Mouse (Mus musculus): ENCODE measurements around the gene Patz1. TPM values are rescaled to one million over a fixed set of nuclear protein-coding genes. Genes with fewer than 3 reads are reported as not detected.

Patz1 gene
- polyA plus RNA-seq, 1 experiment from 2014 or later: 63.5 TPM

DNA sequence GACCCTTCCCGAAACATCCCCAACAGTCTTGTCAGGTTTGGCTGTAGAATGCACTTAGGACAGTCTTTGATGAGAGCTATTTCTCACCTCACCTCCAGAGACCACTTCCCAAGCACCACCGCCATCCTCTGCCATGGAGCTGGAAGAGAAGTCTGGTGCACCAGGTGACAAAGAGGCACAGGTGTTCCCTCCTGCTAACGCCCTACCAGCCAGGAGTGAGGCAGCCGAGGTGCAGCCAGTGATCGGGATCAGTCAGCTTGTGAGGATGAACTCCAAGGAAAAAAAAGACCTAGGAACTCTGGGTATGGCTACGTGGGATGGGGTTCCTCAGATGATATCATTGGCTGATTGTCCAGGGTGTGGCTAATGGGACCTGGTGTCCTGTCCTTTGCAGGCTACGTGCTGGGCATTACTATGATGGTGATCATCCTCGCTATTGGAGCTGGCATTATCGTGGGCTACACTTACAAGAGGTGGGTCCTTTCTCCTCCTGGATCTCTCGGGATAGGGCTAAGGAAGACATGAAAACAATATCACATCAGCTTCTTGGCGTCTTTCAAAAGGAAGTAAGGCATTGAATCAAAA is 44.5 kb downstream of the Patz1 start:
- peaks cover 17% of the 10 kb centered on the region; the same call in 1 of the 2 replicates for H3K36me3 ChIP-seq
- H3K9me3 ChIP-seq: no peaks in the 10 kb centered on the region
- H3K4me2 ChIP-seq (replicated peaks): no peak overlapping the region
- no peak overlapping the region for H3K9ac ChIP-seq (replicated peaks)
- H3K27ac ChIP-seq (replicated peaks): no peak overlapping the region
- no peaks in the 10 kb centered on the region for H3K27me3 ChIP-seq
- H3K4me1 ChIP-seq: peaks cover 37% of the 10 kb centered on the region
- ATAC-seq (replicated peaks): no peak
- WGBS: 91% methylated on average over 11 of the region's 11 CpGs
- no peak overlapping the region for H3K4me3 ChIP-seq

GRCm38 (mm10) chr11:3334141-3334710 is 45.6 kb downstream of the Patz1 start:
- no peak for ATAC-seq (replicated peaks)
- Histone ChIP-seq H3K9ac (replicated peaks) (no peak overlapping the region), H3K36me3 (peaks cover 17% of the 10 kb centered on the region; the same call in 1 of the 2 replicates), H3K27ac (replicated peaks) (no peak overlapping the region), H3K27me3 (no peaks in the 10 kb centered on the region), H3K4me1 (peaks cover 37% of the 10 kb centered on the region), H3K9me3 (no peaks in the 10 kb centered on the region), H3K4me3 (no peak overlapping the region), H3K4me2 (replicated peaks) (no peak overlapping the region)
- 90% methylated on average over 11 of the region's 11 CpGs for WGBS

DNA sequence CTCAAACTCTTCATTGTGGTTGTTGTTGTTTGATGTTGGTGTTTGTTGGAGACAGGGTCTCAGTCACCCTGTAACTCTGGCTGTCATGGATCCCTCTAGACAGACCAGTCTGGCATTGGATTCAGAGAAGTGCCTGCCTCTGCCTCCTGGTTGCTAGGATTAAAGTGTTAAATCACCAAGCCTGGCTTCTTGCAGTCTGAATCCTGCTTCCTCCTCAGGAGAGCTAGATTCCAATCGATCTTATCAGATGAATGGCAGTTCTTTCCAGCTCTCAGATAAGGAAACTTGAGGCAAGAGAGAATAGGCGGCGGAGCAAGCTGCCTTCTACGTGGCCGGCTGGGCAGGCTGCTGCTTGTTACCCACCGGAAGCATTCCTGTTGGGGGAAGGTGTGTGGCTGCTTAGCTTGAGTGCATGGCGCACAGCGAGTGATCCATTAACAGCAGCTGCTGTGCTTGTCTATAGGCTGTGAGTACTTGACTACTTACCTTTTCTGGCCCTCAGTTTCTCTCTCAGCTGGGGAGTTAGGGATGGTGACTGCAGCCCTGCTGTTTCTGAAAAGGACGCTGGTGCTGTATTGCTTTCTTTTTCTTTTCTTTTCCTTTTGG is 46.1 kb downstream of the Patz1 start:
- 53% methylated on average over 9 of the region's 9 CpGs for WGBS
- Histone ChIP-seq H3K27me3 (no peaks in the 10 kb centered on the region), H3K27ac (replicated peaks) (no peak overlapping the region), H3K4me2 (replicated peaks) (no peak overlapping the region), H3K36me3 (peaks cover 17% of the 10 kb centered on the region; the same call in 1 of the 2 replicates), H3K4me3 (no peak overlapping the region), H3K9me3 (no peaks in the 10 kb centered on the region), H3K9ac (replicated peaks) (no peak overlapping the region; the same call in 1 of the 2 replicates), H3K4me1 (peaks cover 36% of the 10 kb centered on the region)
- ATAC-seq (replicated peaks): no peak

DNA sequence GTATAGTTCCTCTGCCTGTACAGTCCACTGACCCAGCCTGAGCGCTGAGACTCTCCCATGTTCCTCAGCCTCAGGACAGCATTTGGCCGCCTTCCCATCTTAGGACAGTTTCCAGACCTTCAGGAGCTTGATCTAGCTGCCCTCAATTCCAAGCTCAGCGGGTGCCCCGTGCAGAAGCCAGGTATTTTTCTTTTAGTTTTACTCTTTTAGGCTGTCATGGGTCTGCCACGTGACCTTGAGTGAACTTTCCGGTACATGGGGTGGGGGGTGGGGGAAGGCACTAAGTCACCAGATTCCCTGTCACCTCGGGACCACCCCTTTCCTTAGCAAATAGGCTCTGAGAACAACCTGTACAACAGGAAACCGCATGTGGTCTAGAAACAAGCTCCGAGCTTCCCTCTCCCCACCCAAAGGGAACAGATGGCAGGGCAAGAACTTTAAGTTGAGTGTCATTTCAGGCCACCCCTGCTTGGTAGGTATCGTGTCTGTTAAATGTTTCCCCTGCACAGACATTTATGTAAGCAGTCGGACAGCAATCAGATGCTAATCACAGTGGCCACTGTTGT is 47.1 kb downstream of the Patz1 start:
- WGBS: 57% methylated on average over 11 of the region's 11 CpGs
- no peak for ATAC-seq (replicated peaks)
- H3K9ac ChIP-seq (replicated peaks): no peak overlapping the region

DNA sequence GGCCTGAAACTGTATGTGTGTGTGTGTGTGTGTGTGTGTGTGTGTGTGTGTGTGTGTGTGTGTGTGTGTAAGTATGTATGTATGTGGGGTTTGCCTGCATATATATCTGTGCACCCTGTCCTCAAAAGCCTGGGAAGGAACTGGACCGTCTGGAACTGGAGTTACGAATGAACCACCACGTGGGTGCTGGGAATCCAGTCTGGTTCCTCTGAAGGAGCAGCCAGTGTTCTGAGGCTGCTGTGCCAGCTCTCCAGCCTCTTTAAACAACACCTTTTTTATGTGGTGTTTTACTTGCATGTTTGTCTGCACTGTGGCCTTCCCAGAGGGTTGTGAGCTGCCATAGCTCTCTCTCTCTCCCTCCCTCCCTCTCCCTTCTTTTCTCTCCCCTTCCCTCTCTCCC is 47.9 kb downstream of the Patz1 start:
- Histone ChIP-seq H3K27me3 (no peaks in the 10 kb centered on the region), H3K27ac (replicated peaks) (no peak overlapping the region), H3K4me2 (replicated peaks) (no peak overlapping the region), H3K4me3 (no peak overlapping the region), H3K9ac (replicated peaks) (no peak overlapping the region), H3K36me3 (peaks cover 20% of the 10 kb centered on the region), H3K9me3 (no peaks in the 10 kb centered on the region), H3K4me1 (peaks cover 27% of the 10 kb centered on the region)
- no peak for ATAC-seq (replicated peaks)
- 74% methylated on average over 3 of the region's 3 CpGs for WGBS

More for the DNA sequence above, 47.1 kb downstream of the Patz1 start:
- peaks cover 17% of the 10 kb centered on the region; the same call in 1 of the 2 replicates for H3K36me3 ChIP-seq
- H3K4me3 ChIP-seq: no peak overlapping the region
- no peak overlapping the region for H3K4me2 ChIP-seq (replicated peaks)
- H3K4me1 ChIP-seq: peaks cover 27% of the 10 kb centered on the region
- no peak overlapping the region for H3K27ac ChIP-seq (replicated peaks)
- H3K27me3 ChIP-seq: no peaks in the 10 kb centered on the region
- no peaks in the 10 kb centered on the region for H3K9me3 ChIP-seq

- H3K4me3 ChIP-seq: no peak overlapping the region
- H3K27ac ChIP-seq (replicated peaks): peak overlapping the region; percentile 69
- peak overlapping the region; percentile 21; the same call in 1 of the 2 replicates for H3K4me2 ChIP-seq (replicated peaks)
- H3K9me3 ChIP-seq: no peaks in the 10 kb centered on the region
- peaks cover 26% of the 10 kb centered on the region for H3K4me1 ChIP-seq
- peaks cover 27% of the 10 kb centered on the region for H3K36me3 ChIP-seq
- peak; percentile 51 for ATAC-seq (replicated peaks)
- no peaks in the 10 kb centered on the region for H3K27me3 ChIP-seq
- WGBS: 4% methylated on average over 12 of the region's 12 CpGs
- peak overlapping the region; percentile 38 for H3K9ac ChIP-seq (replicated peaks)
Observed at GRCm38 (mm10) chr11:3337173-3337955, 48.7 kb downstream of the Patz1 start.

DNA sequence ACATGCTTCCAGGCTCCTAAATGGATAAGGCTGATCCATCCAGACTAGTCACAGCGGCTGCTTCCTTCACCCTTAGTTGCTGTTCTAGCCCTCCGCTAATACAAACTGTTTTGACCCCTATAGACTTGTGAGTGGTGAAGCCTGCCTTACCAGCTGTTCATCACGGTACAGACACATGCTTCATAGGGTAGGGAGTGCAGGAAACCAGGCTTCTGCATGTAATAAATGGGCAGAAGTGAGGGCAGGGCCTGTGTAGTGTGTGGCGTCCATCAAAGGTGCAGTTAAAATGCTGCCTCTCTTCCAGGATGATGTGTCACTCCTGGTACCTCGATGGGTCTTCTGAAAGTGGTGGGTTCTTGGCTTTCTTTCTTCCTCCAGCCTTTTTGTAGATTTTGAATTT is 49.3 kb downstream of the Patz1 start:
- H3K36me3 ChIP-seq: peaks cover 33% of the 10 kb centered on the region
- H3K9ac ChIP-seq (replicated peaks): 0 out of 2 replicates have a peak overlapping the region, but pooled peaks have one; percentile 38
- peaks cover 21% of the 10 kb centered on the region for H3K4me1 ChIP-seq
- no peak overlapping the region for H3K4me2 ChIP-seq (replicated peaks)
- WGBS: 51% methylated on average over 5 of the region's 5 CpGs
- no peaks in the 10 kb centered on the region for H3K27me3 ChIP-seq
- no peak overlapping the region for H3K4me3 ChIP-seq
- no peaks in the 10 kb centered on the region for H3K9me3 ChIP-seq
- peak; percentile 28; the same call in 1 of the 2 replicates for ATAC-seq (replicated peaks)
- H3K27ac ChIP-seq (replicated peaks): peak overlapping the region; percentile 69

GRCm38 (mm10) chr11:3341476-3341875 is 52.8 kb downstream of the Patz1 start:
- ATAC-seq (replicated peaks): no peak
- no peak overlapping the region for H3K4me2 ChIP-seq (replicated peaks)
- peaks cover 45% of the 10 kb centered on the region for H3K36me3 ChIP-seq
- no peak overlapping the region for H3K9ac ChIP-seq (replicated peaks)
- no peaks in the 10 kb centered on the region for H3K27me3 ChIP-seq
- H3K4me3 ChIP-seq: no peak overlapping the region
- peaks cover 14% of the 10 kb centered on the region for H3K4me1 ChIP-seq
- H3K9me3 ChIP-seq: no peaks in the 10 kb centered on the region
- no peak overlapping the region for H3K27ac ChIP-seq (replicated peaks)
- WGBS: 87% methylated on average over 5 of the region's 5 CpGs

DNA sequence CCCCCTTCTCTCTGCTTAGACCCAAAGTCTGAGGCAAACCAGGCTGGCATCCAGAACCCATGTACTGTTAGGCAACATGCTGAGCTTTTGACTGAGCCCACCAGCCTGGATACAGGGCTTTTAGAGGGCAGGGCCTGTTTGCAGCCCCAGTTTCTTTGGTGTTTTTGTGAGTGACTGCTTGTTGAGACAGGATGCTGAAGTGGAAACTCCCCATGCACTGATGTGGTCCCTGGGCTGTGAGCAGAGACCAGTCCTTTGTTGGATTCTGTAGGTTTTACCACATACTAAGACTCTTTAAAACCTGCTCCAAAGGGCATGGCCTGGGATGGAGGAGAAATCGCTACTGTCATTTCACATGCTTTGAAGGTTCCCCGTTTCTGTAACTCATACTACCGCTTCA is 56.2 kb downstream of the Patz1 start:
- Histone ChIP-seq H3K9me3 (no peaks in the 10 kb centered on the region), H3K4me1 (no peaks in the 10 kb centered on the region), H3K9ac (replicated peaks) (no peak overlapping the region), H3K4me2 (replicated peaks) (no peak overlapping the region), H3K36me3 (peaks cover 46% of the 10 kb centered on the region), H3K27ac (replicated peaks) (no peak overlapping the region), H3K27me3 (no peaks in the 10 kb centered on the region), H3K4me3 (no peak overlapping the region)
- ATAC-seq (replicated peaks): no peak
- 91% methylated on average over 3 of the region's 3 CpGs for WGBS

- WGBS: 95% methylated on average over 7 of the region's 7 CpGs
- H3K4me3 ChIP-seq: no peak overlapping the region
- no peak for ATAC-seq (replicated peaks)
- H3K9me3 ChIP-seq: no peaks in the 10 kb centered on the region
- no peak overlapping the region for H3K9ac ChIP-seq (replicated peaks)
- H3K27me3 ChIP-seq: no peaks in the 10 kb centered on the region
- H3K4me2 ChIP-seq (replicated peaks): no peak overlapping the region
- no peaks in the 10 kb centered on the region for H3K4me1 ChIP-seq
- H3K27ac ChIP-seq (replicated peaks): no peak overlapping the region
- peaks cover 58% of the 10 kb centered on the region for H3K36me3 ChIP-seq
Observed at GRCm38 (mm10) chr11:3346351-3346750, 57.7 kb downstream of the Patz1 start.

GRCm38 (mm10) chr11:3347091-3347834 is 58.6 kb downstream of the Patz1 start:
- Histone ChIP-seq H3K4me1 (no peaks in the 10 kb centered on the region), H3K27ac (replicated peaks) (no peak overlapping the region), H3K27me3 (no peaks in the 10 kb centered on the region), H3K9ac (replicated peaks) (no peak overlapping the region), H3K36me3 (peaks cover 57% of the 10 kb centered on the region), H3K4me3 (no peak overlapping the region), H3K9me3 (no peaks in the 10 kb centered on the region), H3K4me2 (replicated peaks) (no peak overlapping the region)
- 63% methylated on average over 12 of the region's 12 CpGs for whole genome bisulfite sequencing
- peak; percentile 56 for ATAC-seq (replicated peaks)
